Mouse (Mus musculus): ENCODE results near the gene Rmi2. TPM values are rescaled to one million over a fixed set of nuclear protein-coding genes. Genes with fewer than 3 reads are reported as not detected.

Rmi2 gene
- polyA plus RNA-seq, 1 experiment from 2014 or later: 0.37 TPM

- no peak overlapping the region for H3K4me3 ChIP-seq (replicated peaks)
- no peak overlapping the region for H3K9ac ChIP-seq (replicated peaks)
- no peaks in the 10 kb centered on the region for H3K27me3 ChIP-seq (replicated peaks)
- H3K4me2 ChIP-seq: no peak overlapping the region
- no peak for ATAC-seq (ENCODE audit: low FRiP score)
- no peaks in the 10 kb centered on the region for H3K9me3 ChIP-seq (replicated peaks)
- WGBS: 41% methylated on average over 11 of the region's 11 CpGs
- no peak overlapping the region for H3K27ac ChIP-seq (replicated peaks)
- H3K36me3 ChIP-seq: no peaks in the 10 kb centered on the region
- H3K4me1 ChIP-seq: 0 out of 2 replicates have a peak, but pooled peaks cover 3% of the 10 kb centered on the region
These were observed 33.1 kb downstream of the Rmi2 start for GRCm38 (mm10) chr16:10867904-10868440.

GRCm38 (mm10) chr16:10870969-10871368 is 36.1 kb downstream of the Rmi2 start:
- H3K4me3 ChIP-seq (replicated peaks): no peak overlapping the region
- no peak overlapping the region for H3K27ac ChIP-seq (replicated peaks)
- H3K27me3 ChIP-seq (replicated peaks): no peaks in the 10 kb centered on the region; the same call in 1 of the 2 replicates
- no peaks in the 10 kb centered on the region for H3K36me3 ChIP-seq
- WGBS: 64% methylated on average over 4 of the region's 4 CpGs
- H3K9me3 ChIP-seq (replicated peaks): no peaks in the 10 kb centered on the region
- H3K4me1 ChIP-seq: peaks cover 7% of the 10 kb centered on the region; the same call in 1 of the 2 replicates
- no peak for ATAC-seq (ENCODE audit: low FRiP score)
- no peak overlapping the region for H3K4me2 ChIP-seq
- no peak overlapping the region for H3K9ac ChIP-seq (replicated peaks)

GRCm38 (mm10) chr16:10872825-10873360 is 38.0 kb downstream of the Rmi2 start:
- 77% methylated on average over 4 of the region's 4 CpGs for WGBS
- no peak overlapping the region for H3K27ac ChIP-seq (replicated peaks)
- no peaks in the 10 kb centered on the region for H3K9me3 ChIP-seq (replicated peaks)
- H3K4me2 ChIP-seq: no peak overlapping the region
- H3K4me1 ChIP-seq: peaks cover 7% of the 10 kb centered on the region; the same call in 1 of the 2 replicates
- no peaks in the 10 kb centered on the region; the same call in 1 of the 2 replicates for H3K27me3 ChIP-seq (replicated peaks)
- ATAC-seq (ENCODE audit: low FRiP score): no peak
- H3K4me3 ChIP-seq (replicated peaks): no peak overlapping the region
- no peaks in the 10 kb centered on the region for H3K36me3 ChIP-seq
- H3K9ac ChIP-seq (replicated peaks): no peak overlapping the region

GRCm38 (mm10) chr16:10873654-10874053 is 38.8 kb downstream of the Rmi2 start:
- Histone ChIP-seq H3K27me3 (replicated peaks) (no peaks in the 10 kb centered on the region; the same call in 1 of the 2 replicates), H3K4me3 (replicated peaks) (no peak overlapping the region), H3K4me1 (peaks cover 7% of the 10 kb centered on the region; the same call in 1 of the 2 replicates), H3K9me3 (replicated peaks) (no peaks in the 10 kb centered on the region), H3K9ac (replicated peaks) (no peak overlapping the region), H3K36me3 (no peaks in the 10 kb centered on the region), H3K27ac (replicated peaks) (no peak overlapping the region), H3K4me2 (no peak overlapping the region)
- WGBS: 6% methylated on average over 5 of the region's 5 CpGs
- peak; percentile 66; the same call in 1 of the 2 replicates for ATAC-seq (ENCODE audit: low FRiP score)

- H3K27ac ChIP-seq (replicated peaks): no peak overlapping the region
- H3K9me3 ChIP-seq (replicated peaks): no peaks in the 10 kb centered on the region
- H3K36me3 ChIP-seq: no peaks in the 10 kb centered on the region
- ATAC-seq (ENCODE audit: low FRiP score): no peak
- no peak overlapping the region for H3K4me2 ChIP-seq
- H3K9ac ChIP-seq (replicated peaks): no peak overlapping the region
- H3K4me3 ChIP-seq (replicated peaks): no peak overlapping the region
- no peaks in the 10 kb centered on the region; the same call in 1 of the 2 replicates for H3K27me3 ChIP-seq (replicated peaks)
- 93% methylated on average over 3 of the region's 3 CpGs for WGBS
- peaks cover 3% of the 10 kb centered on the region; the same call in 1 of the 2 replicates for H3K4me1 ChIP-seq
These were observed 43.4 kb downstream of the Rmi2 start for GRCm38 (mm10) chr16:10878227-10878626.

- no peak for ATAC-seq (ENCODE audit: low FRiP score)
- Histone ChIP-seq H3K4me2 (no peak overlapping the region), H3K9me3 (replicated peaks) (no peaks in the 10 kb centered on the region), H3K4me3 (replicated peaks) (no peak overlapping the region), H3K4me1 (no peaks in the 10 kb centered on the region), H3K9ac (replicated peaks) (no peak overlapping the region), H3K27ac (replicated peaks) (no peak overlapping the region), H3K36me3 (no peaks in the 10 kb centered on the region), H3K27me3 (replicated peaks) (no peaks in the 10 kb centered on the region)
- 94% methylated on average over 1 of the region's 1 CpGs for WGBS
These were observed 44.6 kb downstream of the Rmi2 start for GRCm38 (mm10) chr16:10879467-10879866.

- peak; percentile 71 for ATAC-seq (ENCODE audit: low FRiP score)
- 67% methylated on average over 4 of the region's 4 CpGs for WGBS
These were observed 46.5 kb downstream of the Rmi2 start for GRCm38 (mm10) chr16:10881231-10881962.

GRCm38 (mm10) chr16:10887436-10887835 is 52.6 kb downstream of the Rmi2 start:
- WGBS: 85% methylated on average over 2 of the region's 2 CpGs
- Histone ChIP-seq H3K27ac (replicated peaks) (no peak overlapping the region), H3K4me2 (no peak overlapping the region), H3K9me3 (replicated peaks) (no peaks in the 10 kb centered on the region), H3K36me3 (no peaks in the 10 kb centered on the region), H3K4me3 (replicated peaks) (no peak overlapping the region), H3K4me1 (no peaks in the 10 kb centered on the region), H3K9ac (replicated peaks) (no peak overlapping the region), H3K27me3 (replicated peaks) (no peaks in the 10 kb centered on the region)
- ATAC-seq (ENCODE audit: low FRiP score): no peak

More at GRCm38 (mm10) chr16:10881231-10881962, 46.5 kb downstream of the Rmi2 start:
- no peak overlapping the region for H3K4me3 ChIP-seq (replicated peaks)
- H3K27ac ChIP-seq (replicated peaks): no peak overlapping the region
- H3K4me2 ChIP-seq: no peak overlapping the region
- H3K9ac ChIP-seq (replicated peaks): no peak overlapping the region
- H3K27me3 ChIP-seq (replicated peaks): no peaks in the 10 kb centered on the region
- no peaks in the 10 kb centered on the region for H3K36me3 ChIP-seq
- H3K9me3 ChIP-seq (replicated peaks): no peaks in the 10 kb centered on the region
- H3K4me1 ChIP-seq: no peaks in the 10 kb centered on the region

GRCm38 (mm10) chr16:10890363-10890762 is 55.5 kb downstream of the Rmi2 start:
- no peak overlapping the region for H3K27ac ChIP-seq (replicated peaks)
- H3K9ac ChIP-seq (replicated peaks): no peak overlapping the region
- H3K27me3 ChIP-seq (replicated peaks): no peaks in the 10 kb centered on the region
- 70% methylated on average over 3 of the region's 3 CpGs for WGBS
- H3K4me3 ChIP-seq (replicated peaks): no peak overlapping the region
- no peak overlapping the region for H3K4me2 ChIP-seq
- no peaks in the 10 kb centered on the region for H3K9me3 ChIP-seq (replicated peaks)
- H3K4me1 ChIP-seq: no peaks in the 10 kb centered on the region
- H3K36me3 ChIP-seq: no peaks in the 10 kb centered on the region
- no peak for ATAC-seq (ENCODE audit: low FRiP score)

- no peaks in the 10 kb centered on the region for H3K9me3 ChIP-seq (replicated peaks)
- ATAC-seq (ENCODE audit: low FRiP score): no peak
- no peaks in the 10 kb centered on the region for H3K36me3 ChIP-seq
- peaks cover 3% of the 10 kb centered on the region; the same call in 1 of the 2 replicates for H3K4me1 ChIP-seq
- WGBS: 85% methylated on average over 4 of the region's 4 CpGs
- no peak overlapping the region for H3K4me2 ChIP-seq
- no peak overlapping the region for H3K27ac ChIP-seq (replicated peaks)
- no peak overlapping the region for H3K9ac ChIP-seq (replicated peaks)
- no peak overlapping the region for H3K4me3 ChIP-seq (replicated peaks)
- no peaks in the 10 kb centered on the region for H3K27me3 ChIP-seq (replicated peaks)
These were observed 58.3 kb downstream of the Rmi2 start for GRCm38 (mm10) chr16:10893161-10893560.

- 64% methylated on average over 3 of the region's 3 CpGs for WGBS
- no peaks in the 10 kb centered on the region for H3K27me3 ChIP-seq (replicated peaks)
- no peaks in the 10 kb centered on the region for H3K9me3 ChIP-seq (replicated peaks)
- no peak overlapping the region for H3K27ac ChIP-seq (replicated peaks)
- peaks cover 3% of the 10 kb centered on the region; the same call in 1 of the 2 replicates for H3K4me1 ChIP-seq
- ATAC-seq (ENCODE audit: low FRiP score): no peak
- H3K36me3 ChIP-seq: no peaks in the 10 kb centered on the region
- no peak overlapping the region for H3K4me3 ChIP-seq (replicated peaks)
- H3K9ac ChIP-seq (replicated peaks): no peak overlapping the region
- H3K4me2 ChIP-seq: no peak overlapping the region
These were observed 61.0 kb downstream of the Rmi2 start for GRCm38 (mm10) chr16:10895906-10896305.

GRCm38 (mm10) chr16:10897372-10897771 is 62.5 kb downstream of the Rmi2 start:
- Histone ChIP-seq H3K36me3 (no peaks in the 10 kb centered on the region), H3K9ac (replicated peaks) (no peak overlapping the region)
- WGBS: 36% methylated on average over 6 of the region's 6 CpGs

More at GRCm38 (mm10) chr16:10897372-10897771, 62.5 kb downstream of the Rmi2 start:
- H3K27me3 ChIP-seq (replicated peaks): no peaks in the 10 kb centered on the region
- peaks cover 3% of the 10 kb centered on the region; the same call in 1 of the 2 replicates for H3K4me1 ChIP-seq
- H3K4me2 ChIP-seq: no peak overlapping the region
- no peaks in the 10 kb centered on the region for H3K9me3 ChIP-seq (replicated peaks)
- peak; percentile 63 for ATAC-seq (ENCODE audit: low FRiP score)
- H3K4me3 ChIP-seq (replicated peaks): no peak overlapping the region
- H3K27ac ChIP-seq (replicated peaks): no peak overlapping the region
